Mouse (Mus musculus): ENCODE data around the gene Hist2h2ab. TPM values are rescaled to one million over a fixed set of nuclear protein-coding genes. Genes with fewer than 3 reads are reported as not detected.

The Hist2h2ab gene
- total RNA-seq, 1 experiment: 54.2 TPM

DNA sequence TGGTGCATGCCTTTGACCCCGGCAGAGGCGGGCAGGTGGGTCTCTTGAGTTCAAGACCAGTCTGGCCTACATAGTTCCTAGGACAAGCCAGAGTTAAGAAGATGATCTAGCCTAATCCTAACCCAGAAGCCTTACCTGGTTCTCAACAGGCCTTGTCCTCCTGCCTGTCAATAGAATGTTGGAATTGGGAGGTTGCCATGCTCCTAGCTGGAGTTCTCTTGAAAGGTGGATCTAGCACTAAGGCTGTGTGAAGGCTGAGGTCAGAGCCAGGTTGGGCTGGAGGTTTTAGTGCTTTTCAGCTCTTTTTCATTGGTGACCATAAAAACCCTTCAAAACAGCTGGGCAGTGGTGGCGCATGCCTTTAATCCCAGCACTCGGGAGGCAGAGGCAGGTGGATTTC lies 41.2 kb upstream of the Hist2h2ab start:
- Histone ChIP-seq H3K4me3 (ENCODE audit: insufficient read depth in 1 of 2, low read depth in 1 of 2, low read length in 2 of 2, poor library complexity in 1 of 2, severe bottlenecking in 1 of 2) (no peak overlapping the region), H3K27ac (ENCODE audit: insufficient read depth, low read depth, low read length, poor library complexity, severe bottlenecking) (no peak overlapping the region), H3K9me3 (ENCODE audit: control insufficient read depth, insufficient read depth, low read depth, low read length) (no peaks in the 10 kb centered on the region), H3K36me3 (ENCODE audit: control insufficient read depth, insufficient read depth, low read length, poor library complexity, severe bottlenecking) (peaks cover 34% of the 10 kb centered on the region), H3K4me1 (ENCODE audit: control insufficient read depth in 2 of 2, insufficient read depth in 2 of 2, low read length in 2 of 2, poor library complexity in 1 of 2) (peaks cover 6 to 18% of the 10 kb centered on the region in 2 experiments), H3K9ac (ENCODE audit: insufficient read depth, low read depth, low read length, poor library complexity, severe bottlenecking) (no peak overlapping the region)
- no peak for TF ChIP-seq CHD2 (IDR thresholded peaks at IDR 0.05; ENCODE audit: low read depth, low read length)
- TF ChIP-seq MAFK (IDR thresholded peaks at IDR 0.05; ENCODE audit: insufficient read depth, low read depth, low read length): no peak
- TF ChIP-seq ZNF384 (IDR thresholded peaks at IDR 0.05; ENCODE audit: low read depth, low read length): no peak
- DNase-seq (ENCODE audit: low read depth, low spot score): no peak
- in situ Hi-C loops (cut with MboI; ENCODE audit: low sequenced_read_pairs in 2 of 2, unreplicated experiment in 2 of 2): no loop called here

- no peak overlapping the region for H3K4me3 ChIP-seq (ENCODE audit: insufficient read depth in 1 of 2, low read depth in 1 of 2, low read length in 2 of 2, poor library complexity in 1 of 2, severe bottlenecking in 1 of 2)
- no peak overlapping the region for H3K9ac ChIP-seq (ENCODE audit: insufficient read depth, low read depth, low read length, poor library complexity, severe bottlenecking)
- H3K27ac ChIP-seq (ENCODE audit: insufficient read depth, low read depth, low read length, poor library complexity, severe bottlenecking): no peak overlapping the region
- in situ Hi-C loops (cut with MboI; ENCODE audit: low sequenced_read_pairs in 2 of 2, unreplicated experiment in 2 of 2): no loop called here
- no peak for DNase-seq (ENCODE audit: low read depth, low spot score)
- peaks cover 6 to 21% of the 10 kb centered on the region in 2 experiments for H3K4me1 ChIP-seq (ENCODE audit: control insufficient read depth in 2 of 2, insufficient read depth in 2 of 2, low read length in 2 of 2, poor library complexity in 1 of 2)
- peaks cover 30% of the 10 kb centered on the region for H3K36me3 ChIP-seq (ENCODE audit: control insufficient read depth, insufficient read depth, low read length, poor library complexity, severe bottlenecking)
- H3K9me3 ChIP-seq (ENCODE audit: control insufficient read depth, insufficient read depth, low read depth, low read length): no peaks in the 10 kb centered on the region
- TF ChIP-seq MAFK (IDR thresholded peaks at IDR 0.05; ENCODE audit: insufficient read depth, low read depth, low read length): no peak
- no peak for TF ChIP-seq ZNF384 (IDR thresholded peaks at IDR 0.05; ENCODE audit: low read depth, low read length)
- TF ChIP-seq ZC3H11A (IDR thresholded peaks at IDR 0.05; ENCODE audit: borderline replicate concordance, low read depth, low read length): no peak
- no peak for TF ChIP-seq CHD2 (IDR thresholded peaks at IDR 0.05; ENCODE audit: low read depth, low read length)
- no peak for TF ChIP-seq HCFC1 (IDR thresholded peaks at IDR 0.05; ENCODE audit: borderline replicate concordance, insufficient read depth, low read length)
These were observed 40.8 kb upstream of the Hist2h2ab start for GRCm38 (mm10) chr3:96178902-96179301.

DNA sequence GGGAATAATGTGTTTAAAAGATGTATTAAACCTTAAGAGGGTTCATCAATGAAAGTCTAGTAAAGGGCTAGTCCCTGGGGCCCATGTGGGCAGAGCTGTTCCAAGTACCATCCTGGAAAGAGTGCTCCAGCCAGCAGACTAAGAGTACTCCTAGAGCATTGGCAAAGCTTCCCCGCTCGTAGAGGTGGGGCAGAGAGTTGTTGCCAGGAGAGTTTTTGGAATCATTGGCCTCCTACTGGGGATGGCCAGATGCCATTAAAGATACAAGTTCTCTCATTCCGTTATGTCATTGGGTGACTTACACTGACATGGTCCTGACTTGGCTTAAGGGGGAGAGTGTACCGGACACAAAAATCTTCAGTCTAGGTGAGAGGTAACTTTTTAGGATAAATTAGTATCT lies 40.1 kb upstream of the Hist2h2ab start:
- Histone ChIP-seq H3K27ac (ENCODE audit: insufficient read depth, low read depth, low read length, poor library complexity, severe bottlenecking) (no peak overlapping the region), H3K9ac (ENCODE audit: insufficient read depth, low read depth, low read length, poor library complexity, severe bottlenecking) (no peak overlapping the region), H3K9me3 (ENCODE audit: control insufficient read depth, insufficient read depth, low read depth, low read length) (no peaks in the 10 kb centered on the region), H3K4me3 (ENCODE audit: insufficient read depth in 1 of 2, low read depth in 1 of 2, low read length in 2 of 2, poor library complexity in 1 of 2, severe bottlenecking in 1 of 2) (no peak overlapping the region), H3K4me1 (ENCODE audit: control insufficient read depth in 2 of 2, insufficient read depth in 2 of 2, low read length in 2 of 2, poor library complexity in 1 of 2) (peaks cover 5 to 20% of the 10 kb centered on the region in 2 experiments), H3K36me3 (ENCODE audit: control insufficient read depth, insufficient read depth, low read length, poor library complexity, severe bottlenecking) (peaks cover 24% of the 10 kb centered on the region)
- no peak for DNase-seq (ENCODE audit: low read depth, low spot score)
- TF ChIP-seq ZC3H11A (IDR thresholded peaks at IDR 0.05; ENCODE audit: borderline replicate concordance, low read depth, low read length) (no peak), HCFC1 (IDR thresholded peaks at IDR 0.05; ENCODE audit: borderline replicate concordance, insufficient read depth, low read length) (no peak), MAFK (IDR thresholded peaks at IDR 0.05; ENCODE audit: insufficient read depth, low read depth, low read length) (no peak), CHD2 (IDR thresholded peaks at IDR 0.05; ENCODE audit: low read depth, low read length) (no peak), ZNF384 (IDR thresholded peaks at IDR 0.05; ENCODE audit: low read depth, low read length) (no peak)
- in situ Hi-C loops (cut with MboI; ENCODE audit: low sequenced_read_pairs in 2 of 2, unreplicated experiment in 2 of 2): no loop called here

GRCm38 (mm10) chr3:96180727-96181477 lies 38.8 kb upstream of the Hist2h2ab start, which contains the start of gene Sv2a:
TSS of gene Sv2a (plus strand) at chr3:96181151.
- peaks cover 4 to 23% of the 10 kb centered on the region in 2 experiments for H3K4me1 ChIP-seq (ENCODE audit: control insufficient read depth in 2 of 2, insufficient read depth in 2 of 2, low read length in 2 of 2, poor library complexity in 1 of 2)
- no peak within 1 kb of the TSS for H3K27ac ChIP-seq (ENCODE audit: insufficient read depth, low read depth, low read length, poor library complexity, severe bottlenecking)
- H3K4me3 ChIP-seq (ENCODE audit: insufficient read depth in 1 of 2, low read depth in 1 of 2, low read length in 2 of 2, poor library complexity in 1 of 2, severe bottlenecking in 1 of 2): peak within 1 kb of the TSS; percentile 70 to 76
- TF ChIP-seq MAFK (IDR thresholded peaks at IDR 0.05; ENCODE audit: insufficient read depth, low read depth, low read length) (no peak), CHD2 (IDR thresholded peaks at IDR 0.05; ENCODE audit: low read depth, low read length) (no peak), HCFC1 (IDR thresholded peaks at IDR 0.05; ENCODE audit: borderline replicate concordance, insufficient read depth, low read length) (no peak), ZNF384 (IDR thresholded peaks at IDR 0.05; ENCODE audit: low read depth, low read length) (no peak), ZC3H11A (IDR thresholded peaks at IDR 0.05; ENCODE audit: borderline replicate concordance, low read depth, low read length) (no peak)
- peak within 1 kb of the TSS; percentile 57; the same call in 1 of the 2 replicates for H3K9ac ChIP-seq (ENCODE audit: insufficient read depth, low read depth, low read length, poor library complexity, severe bottlenecking)
- peaks cover 16% of the 10 kb centered on the region for H3K36me3 ChIP-seq (ENCODE audit: control insufficient read depth, insufficient read depth, low read length, poor library complexity, severe bottlenecking)
- no peak for DNase-seq (ENCODE audit: low read depth, low spot score)
- H3K9me3 ChIP-seq (ENCODE audit: control insufficient read depth, insufficient read depth, low read depth, low read length): no peaks in the 10 kb centered on the region
- in situ Hi-C loops (cut with MboI; ENCODE audit: low sequenced_read_pairs in 2 of 2, unreplicated experiment in 2 of 2): no loop called here

Data from ES-E14 (cell line).